Mouse (Mus musculus) kidney, adult 2 months (tissue): ENCODE results near the gene H2afy2. TPM values are rescaled to one million over a fixed set of nuclear protein-coding genes. Genes with fewer than 3 reads are reported as not detected.

Experiments used
- DNase-seq: peaks from one replicate; pipeline ENCODE4 v3.0.0; 2021
- H3K27ac ChIP-seq: fragments of 200-500 bp; 2 replicates; pipeline ENCODE4 v1.5.1; 2012; ENCODE audit warnings: low read depth, low read length, control low read depth, inconsistent platforms; ENCODE audit not compliant: insufficient read depth
- H3K27me3 ChIP-seq: fragments of 200-500 bp; replicated peaks from 2 replicates; pipeline ENCODE4 v1.6.1; 2012; ENCODE audit warnings: mild to moderate bottlenecking, moderate library complexity, low read length, inconsistent platforms; ENCODE audit not compliant: control insufficient read depth, insufficient read depth
- H3K36me3 ChIP-seq: fragments of 200-500 bp; 2 replicates; pipeline ENCODE4 v1.6.1; 2012; ENCODE audit warnings: mild to moderate bottlenecking, moderate library complexity, low read length, inconsistent platforms; ENCODE audit not compliant: control insufficient read depth, insufficient read depth
- H3K4me1 ChIP-seq: fragments of 200-500 bp; 2 replicates; pipeline ENCODE4 v1.6.1; 2011; ENCODE audit warnings: low read length; ENCODE audit not compliant: control insufficient read depth, insufficient read depth
- H3K4me3 ChIP-seq: fragments of 200-500 bp; 2 replicates; pipeline ENCODE4 v1.5.1; 2011; ENCODE audit warnings: mild to moderate bottlenecking, low read depth, low read length, control low read depth; ENCODE audit not compliant: insufficient read depth
- CTCF ChIP-seq: fragments of 200-500 bp; conservative IDR thresholded peaks from 2 replicates; pipeline ENCODE4 v1.5.1; 2011; ENCODE audit warnings: low read depth, mild to moderate bottlenecking, control low read depth, low read length, moderate library complexity, mixed read lengths; ENCODE audit not compliant: insufficient read depth, insufficient read length
- POLR2A ChIP-seq: fragments of 200-500 bp; IDR thresholded peaks from one replicate; pipeline ENCODE4 v1.6.1; 2011; ENCODE audit warnings: low read depth, low read length, control low read depth
- WGBS: fragments of 180-500 bp; shearing (Covaris S2); methylation state at CpG from one replicate; pipeline ENCODE4 v1.1.7; 2018; 5-methylcytosine and 5-hydroxymethylcytosine counted together
- polyA plus RNA-seq: library from polyadenylated mRNA; depleted of rRNA; stranded (reverse); fragments of >200 nt; gene quantifications from 2 replicates; pipeline ENCODE4 v1.2.3, GENCODE M21; 2012

Gene H2afy2
- polyA plus RNA-seq, 1 experiment: 6.1 TPM

- Histone ChIP-seq H3K4me1 (peaks cover 8% of the 10 kb centered on the region), H3K4me3 (no peak overlapping the region), H3K36me3 (no peaks in the 10 kb centered on the region), H3K27ac (peak overlapping the region; percentile 83), H3K27me3 (no peaks in the 10 kb centered on the region)
- TF ChIP-seq POLR2A: no peak
- no peak for TF ChIP-seq CTCF
- WGBS: 16% methylated on average over 16 of the region's 16 CpGs
- DNase-seq: peak; percentile 84
Measured at GRCm38 (mm10) chr10:61826753-61827435, 42.9 kb upstream of the H2afy2 start.

DNA sequence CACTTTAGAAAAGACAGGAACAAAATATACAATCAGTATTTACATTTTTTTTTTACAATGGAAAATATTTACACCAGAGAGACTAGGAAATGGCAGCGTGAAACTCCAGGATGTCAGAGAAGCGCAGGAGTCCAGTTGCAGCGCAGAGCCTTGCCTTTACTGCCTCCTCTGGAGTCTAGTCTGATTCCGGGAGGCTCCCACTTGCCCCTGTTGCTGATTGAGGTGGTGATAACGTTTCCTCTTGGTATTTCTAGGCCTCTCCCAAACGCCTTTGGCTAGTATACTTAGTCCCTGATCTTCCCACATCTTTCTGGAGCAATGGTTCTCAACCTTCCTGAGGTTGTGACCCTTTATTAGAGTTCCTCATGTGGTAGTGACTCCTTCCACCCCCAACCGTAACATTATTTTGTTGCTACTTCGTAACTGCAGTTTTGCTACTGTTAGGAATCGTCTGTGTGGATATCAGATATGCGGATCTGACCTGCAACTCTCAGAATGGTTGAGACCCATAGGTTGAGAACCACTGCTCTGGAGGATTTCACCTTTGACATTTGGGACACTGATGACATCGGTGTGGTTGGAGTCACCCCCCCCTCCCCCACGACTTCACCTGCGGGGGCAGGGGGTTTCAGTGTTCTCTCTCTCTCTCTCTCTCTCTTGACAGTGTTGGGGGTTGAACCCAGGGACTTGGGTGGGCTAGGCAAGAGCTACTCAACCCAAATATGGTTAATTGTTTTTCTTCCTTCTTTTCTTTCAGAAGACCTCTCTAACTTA lies 42.2 kb upstream of the H2afy2 start:
- Histone ChIP-seq H3K36me3 (no peaks in the 10 kb centered on the region), H3K27ac (peak overlapping the region; percentile 57; the same call in 1 of the 2 replicates)
- WGBS: 60% methylated on average over 13 of the region's 13 CpGs

DNA sequence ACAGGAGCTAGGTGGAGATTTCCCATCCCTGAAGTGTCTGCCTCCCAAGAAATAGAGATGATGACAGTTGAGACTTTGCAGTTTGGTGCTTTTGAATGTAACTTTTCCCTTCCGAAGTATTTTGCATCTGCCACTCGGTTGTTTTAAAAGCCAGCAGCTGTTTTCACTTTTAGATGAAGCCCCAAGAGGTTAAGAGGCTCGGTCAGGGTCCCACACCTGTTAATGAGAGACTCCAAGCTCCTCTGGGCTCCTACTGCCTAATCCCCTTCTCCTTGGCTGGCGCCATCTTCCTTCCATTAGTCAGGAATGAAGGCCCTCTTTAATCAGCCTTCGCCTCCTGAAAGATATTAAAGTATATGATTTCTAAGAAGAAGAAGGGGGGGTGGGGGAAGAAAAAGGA lies 41.6 kb upstream of the H2afy2 start:
- no peak for TF ChIP-seq POLR2A
- no peak for TF ChIP-seq CTCF
- WGBS: 71% methylated on average over 5 of the region's 5 CpGs
- no peak for DNase-seq
- Histone ChIP-seq H3K4me3 (no peak overlapping the region), H3K27ac (no peak overlapping the region), H3K4me1 (peaks cover 8% of the 10 kb centered on the region), H3K27me3 (no peaks in the 10 kb centered on the region), H3K36me3 (no peaks in the 10 kb centered on the region)

More for the DNA sequence above, 42.2 kb upstream of the H2afy2 start:
- Histone ChIP-seq H3K4me1 (peaks cover 8% of the 10 kb centered on the region), H3K4me3 (no peak overlapping the region), H3K27me3 (no peaks in the 10 kb centered on the region)
- TF ChIP-seq POLR2A: no peak
- no peak for TF ChIP-seq CTCF
- DNase-seq: no peak

- Histone ChIP-seq H3K27ac (no peak overlapping the region), H3K4me3 (no peak overlapping the region), H3K36me3 (no peaks in the 10 kb centered on the region), H3K27me3 (no peaks in the 10 kb centered on the region), H3K4me1 (peaks cover 8% of the 10 kb centered on the region)
- DNase-seq: no peak
- TF ChIP-seq CTCF (no peak), POLR2A (no peak)
- 64% methylated on average over 4 of the region's 4 CpGs for WGBS
Measured at GRCm38 (mm10) chr10:61823731-61824115, 39.8 kb upstream of the H2afy2 start.

- H3K36me3 ChIP-seq: no peaks in the 10 kb centered on the region
- WGBS: 68% methylated on average over 7 of the region's 7 CpGs
- no peak overlapping the region for H3K4me3 ChIP-seq
- TF ChIP-seq POLR2A (no peak), CTCF (no peak)
- DNase-seq: no peak
- H3K4me1 ChIP-seq: peaks cover 8% of the 10 kb centered on the region
- H3K27ac ChIP-seq: no peak overlapping the region
- H3K27me3 ChIP-seq: no peaks in the 10 kb centered on the region
Measured at GRCm38 (mm10) chr10:61822968-61823730, 39.2 kb upstream of the H2afy2 start.

- no peak overlapping the region for H3K27ac ChIP-seq
- H3K4me3 ChIP-seq: no peak overlapping the region
- TF ChIP-seq CTCF (no peak; the same call in 1 of the 2 replicates), POLR2A (no peak)
- no peak for DNase-seq
- H3K4me1 ChIP-seq: no peaks in the 10 kb centered on the region
- WGBS: 52% methylated on average over 9 of the region's 9 CpGs
- H3K36me3 ChIP-seq: no peaks in the 10 kb centered on the region
- no peaks in the 10 kb centered on the region for H3K27me3 ChIP-seq
Measured at GRCm38 (mm10) chr10:61820050-61820449, 36.1 kb upstream of the H2afy2 start.
